Mouse (Mus musculus) limb, embryonic 10.5 days (tissue): ENCODE results near the gene Nle1. TPM values are rescaled to one million over a fixed set of nuclear protein-coding genes. Genes with fewer than 3 reads are reported as not detected.
"Not testable (repeated sequence)": the region's sequence is repeated elsewhere in the genome, so short reads cannot be mapped to it uniquely, and the experiment has no call there.

Source experiments
- DNase-seq: peaks from one replicate; pipeline ENCODE4 v3.0.0-alpha.2; 2017; ENCODE audit warnings: low spot score
- H3K27ac ChIP-seq: fragments of 300-500 bp; sonication (generic); 2 replicates; pipeline ENCODE4 v1.5.1; 2016; ENCODE audit warnings: mild to moderate bottlenecking
- H3K27me3 ChIP-seq: fragments of 300-500 bp; sonication (generic); 2 replicates; pipeline ENCODE4 v1.6.1; 2016; ENCODE audit warnings: low read depth, mild to moderate bottlenecking; ENCODE audit not compliant: poor library complexity, severe bottlenecking
- H3K36me3 ChIP-seq: fragments of 300-500 bp; sonication (generic); 2 replicates; pipeline ENCODE4 v1.6.1; 2016; ENCODE audit warnings: mild to moderate bottlenecking, moderate library complexity
- H3K4me1 ChIP-seq: fragments of 300-500 bp; sonication (generic); 2 replicates; pipeline ENCODE4 v1.6.1; 2016
- H3K4me3 ChIP-seq: fragments of 300-500 bp; sonication (generic); 2 replicates; pipeline ENCODE4 v1.5.1; 2016; ENCODE audit warnings: mild to moderate bottlenecking, moderate library complexity
- H3K9me3 ChIP-seq: fragments of 300-500 bp; sonication (generic); replicated peaks from 2 replicates; pipeline ENCODE4 v1.6.1; 2016; ENCODE audit warnings: mild to moderate bottlenecking
- WGBS: fragments of 180-500 bp; shearing (Covaris S2); methylation state at CpG from one replicate; pipeline ENCODE4 v1.1.7; 2016; 5-methylcytosine and 5-hydroxymethylcytosine counted together
- polyA plus RNA-seq: library from polyadenylated mRNA; unstranded; fragments of >200 nt; fragmentation: Nextera tagmentation; extraction: Ambion mirVana; gene quantifications from 2 replicates; pipeline ENCODE4 v1.2.1, GENCODE M21; 2016

The Nle1 gene
- polyA plus RNA-seq, 1 experiment from 2014 or later, result 55.3 TPM

DNA sequence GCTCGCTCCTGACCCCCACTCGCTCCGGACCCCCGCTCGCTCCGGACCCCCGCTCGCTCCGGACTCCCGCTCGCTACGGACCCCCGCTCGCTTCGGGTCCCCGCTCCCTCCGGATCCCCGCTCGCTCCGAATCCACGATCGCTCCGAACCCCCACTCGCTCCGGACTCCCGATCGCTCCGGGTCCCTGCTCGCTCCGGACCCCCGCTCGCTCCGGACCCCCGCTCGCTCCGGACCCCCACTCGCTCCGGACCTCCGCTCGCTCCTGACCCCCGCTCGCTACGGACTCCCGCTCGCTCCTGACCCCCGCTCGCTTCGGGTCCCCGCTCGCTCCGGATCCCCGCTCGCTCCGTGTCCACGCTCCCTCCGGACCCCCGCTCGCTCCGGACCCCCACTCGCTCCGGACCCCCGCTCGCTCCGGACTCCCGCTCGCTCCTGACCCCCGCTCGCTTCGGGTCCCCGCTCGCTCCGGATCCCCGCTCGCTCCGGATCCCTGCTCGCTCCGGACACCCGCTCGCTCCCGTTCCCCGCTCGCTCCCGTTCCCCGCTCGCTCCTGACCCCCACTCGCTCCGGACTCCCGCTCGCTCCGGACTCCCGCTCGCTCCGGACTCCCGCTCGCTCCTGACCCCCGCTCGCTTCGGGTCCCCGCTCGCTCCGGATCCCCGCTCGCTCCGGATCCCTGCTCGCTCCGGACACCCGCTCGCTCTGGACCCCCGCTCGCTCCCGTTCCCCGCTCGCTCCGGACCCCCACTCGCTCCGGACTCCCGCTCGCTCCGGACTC, 23.6 kb upstream of the Nle1 start:
- H3K27me3 ChIP-seq, result peaks cover 93% of the 10 kb centered on the region
- H3K36me3 ChIP-seq, H3K9me3 ChIP-seq, H3K27ac ChIP-seq, DNase-seq: not testable (repeated sequence)
- peak overlapping the region; percentile 51 for H3K4me3 ChIP-seq
- H3K4me1 ChIP-seq, result peaks cover 14% of the 10 kb centered on the region
- WGBS, result under 1% methylated on average over 119 of the region's 119 CpGs

DNA sequence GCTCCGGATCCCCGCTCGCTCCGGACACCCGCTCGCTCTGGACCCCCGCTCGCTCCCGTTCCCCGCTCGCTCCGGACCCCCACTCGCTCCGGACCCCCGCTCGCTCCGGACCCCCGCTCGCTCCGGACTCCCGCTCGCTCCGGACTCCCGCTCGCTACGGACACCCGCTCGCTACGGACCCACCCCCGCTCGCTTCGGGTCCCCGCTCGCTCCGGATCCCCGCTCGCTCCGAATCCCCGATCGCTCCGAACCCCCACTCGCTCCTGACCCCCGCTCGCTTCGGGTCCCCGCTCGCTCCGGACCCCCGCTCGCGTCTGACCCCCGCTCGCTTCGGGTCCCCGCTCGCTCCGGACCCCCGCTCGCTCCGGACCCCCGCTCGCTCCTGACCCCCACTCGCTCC, 22.9 kb upstream of the Nle1 start:
- not testable (repeated sequence) for DNase-seq, H3K27ac ChIP-seq
- under 1% methylated on average over 63 of the region's 63 CpGs for WGBS

DNA sequence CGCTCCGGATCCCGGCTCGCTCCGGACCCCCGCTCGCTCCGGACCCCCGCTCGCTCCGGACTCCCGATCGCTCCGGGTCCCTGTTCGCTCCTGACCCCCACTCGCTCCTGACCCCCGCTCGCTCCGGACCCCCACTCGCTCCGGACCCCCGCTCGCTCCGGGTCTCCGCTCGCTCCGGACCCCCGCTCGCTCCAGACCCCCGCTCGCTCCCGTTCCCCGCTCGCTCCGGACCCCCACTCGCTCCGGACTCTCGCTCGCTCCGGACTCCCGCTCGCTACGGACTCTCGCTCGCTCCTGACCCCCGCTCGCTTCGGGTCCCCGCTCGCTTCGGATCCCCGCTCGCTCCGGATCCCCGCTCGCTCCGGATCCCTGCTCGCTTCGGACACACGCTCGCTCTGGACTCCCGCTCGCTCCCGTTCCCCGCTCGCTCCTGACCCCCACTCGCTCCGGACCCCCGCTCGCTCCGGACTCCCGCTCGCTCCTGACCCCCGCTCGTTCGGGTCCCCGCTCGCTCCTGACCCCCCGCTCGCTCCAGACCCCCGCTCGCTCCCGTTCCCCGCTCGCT, 22.3 kb upstream of the Nle1 start:
- peaks cover 93% of the 10 kb centered on the region for H3K27me3 ChIP-seq

More for the DNA sequence above, 22.9 kb upstream of the Nle1 start:
- Histone ChIP-seq H3K4me3 (peak overlapping the region; percentile 51), H3K27me3 (peaks cover 93% of the 10 kb centered on the region), H3K4me1 (peaks cover 14% of the 10 kb centered on the region)
- H3K36me3 ChIP-seq, H3K9me3 ChIP-seq: not testable (repeated sequence)

GRCm38 (mm10) chr11:82929633-82929950, 21.4 kb upstream of the Nle1 start:
- WGBS, result 60% methylated on average over 3 of the region's 3 CpGs

More for the DNA sequence above, 22.3 kb upstream of the Nle1 start:
- H3K27ac ChIP-seq, DNase-seq, H3K9me3 ChIP-seq, H3K36me3 ChIP-seq: not testable (repeated sequence)
- WGBS, result 2% methylated on average over 84 of the region's 85 CpGs
- peaks cover 14% of the 10 kb centered on the region for H3K4me1 ChIP-seq
- peak overlapping the region; percentile 51 for H3K4me3 ChIP-seq

GRCm38 (mm10) chr11:82928897-82929632, 20.9 kb upstream of the Nle1 start:
- no peak for DNase-seq
- WGBS, result 32% methylated on average over 20 of the region's 20 CpGs

More at GRCm38 (mm10) chr11:82929633-82929950, 21.4 kb upstream of the Nle1 start:
- H3K27me3 ChIP-seq, result peaks cover 89% of the 10 kb centered on the region
- no peaks in the 10 kb centered on the region for H3K36me3 ChIP-seq
- peaks cover 14% of the 10 kb centered on the region for H3K4me1 ChIP-seq
- no peaks in the 10 kb centered on the region for H3K9me3 ChIP-seq
- no peak for DNase-seq
- H3K27ac ChIP-seq, result no peak overlapping the region
- H3K4me3 ChIP-seq, result no peak overlapping the region

DNA sequence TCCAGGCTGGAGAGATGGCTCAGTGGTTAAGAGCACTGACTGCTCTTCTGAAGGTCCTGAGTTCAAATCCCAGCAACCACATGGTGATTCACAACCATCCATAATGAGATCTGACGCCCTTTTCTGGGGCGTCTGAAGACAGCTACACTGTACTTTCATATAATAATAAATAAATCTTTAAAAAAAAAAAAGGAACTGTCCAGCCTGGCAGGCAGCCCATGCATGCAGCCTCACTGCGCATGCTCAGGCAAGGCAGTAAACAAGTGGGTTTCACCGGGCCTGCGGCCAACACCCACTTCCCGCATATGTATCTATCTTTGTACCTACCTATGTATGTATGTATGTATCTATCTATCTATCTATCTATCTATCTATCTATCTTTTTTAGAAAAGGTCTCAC, 15.7 kb upstream of the Nle1 start:
- not testable (repeated sequence) for H3K4me1 ChIP-seq, DNase-seq, H3K36me3 ChIP-seq, H3K4me3 ChIP-seq, H3K27ac ChIP-seq, H3K9me3 ChIP-seq
- peaks cover 71% of the 10 kb centered on the region for H3K27me3 ChIP-seq
- 90% methylated on average over 6 of the region's 6 CpGs for WGBS

More at GRCm38 (mm10) chr11:82928897-82929632, 20.9 kb upstream of the Nle1 start:
- H3K27ac ChIP-seq, result no peak overlapping the region
- H3K36me3 ChIP-seq, result no peaks in the 10 kb centered on the region
- H3K9me3 ChIP-seq, result no peaks in the 10 kb centered on the region
- peaks cover 14% of the 10 kb centered on the region for H3K4me1 ChIP-seq
- H3K27me3 ChIP-seq, result peaks cover 84% of the 10 kb centered on the region
- H3K4me3 ChIP-seq, result no peak overlapping the region

DNA sequence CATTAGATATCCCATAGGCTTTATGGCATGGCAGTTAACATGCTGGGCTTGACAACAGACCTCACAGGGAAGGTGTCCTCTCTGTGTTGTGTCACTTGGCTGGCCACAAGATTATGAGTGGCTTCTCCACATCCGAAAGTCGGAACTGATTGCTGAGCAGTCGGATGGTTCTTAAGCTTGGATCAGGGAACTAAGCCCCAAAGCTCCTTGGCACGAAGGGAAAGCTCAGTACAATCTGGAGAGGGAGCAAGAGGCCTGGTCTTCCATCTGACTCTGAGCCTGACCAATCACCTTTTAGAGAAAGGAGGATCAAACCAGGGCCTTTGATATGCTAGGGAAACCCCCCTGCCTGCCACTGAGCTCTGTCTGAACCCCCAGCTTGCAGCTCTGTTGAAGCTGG, 13.5 kb upstream of the Nle1 start:
- no peak for DNase-seq
- Histone ChIP-seq H3K4me3 (no peak overlapping the region), H3K36me3 (no peaks in the 10 kb centered on the region), H3K4me1 (no peaks in the 10 kb centered on the region), H3K9me3 (no peaks in the 10 kb centered on the region), H3K27me3 (peaks cover 60% of the 10 kb centered on the region), H3K27ac (no peak overlapping the region)
- whole genome bisulfite sequencing, result 75% methylated on average over 4 of the region's 4 CpGs

GRCm38 (mm10) chr11:82920768-82921167, 12.6 kb upstream of the Nle1 start:
- Histone ChIP-seq H3K4me1 (no peaks in the 10 kb centered on the region), H3K4me3 (no peak overlapping the region), H3K27ac (no peak overlapping the region), H3K9me3 (no peaks in the 10 kb centered on the region), H3K27me3 (peaks cover 52% of the 10 kb centered on the region), H3K36me3 (no peaks in the 10 kb centered on the region)
- 45% methylated on average over 10 of the region's 10 CpGs for WGBS
- DNase-seq, result no peak

GRCm38 (mm10) chr11:82914711-82915352, 6.6 kb upstream of the Nle1 start:
- DNase-seq, result peak; percentile 92
- Histone ChIP-seq H3K4me1 (no peaks in the 10 kb centered on the region), H3K4me3 (peak overlapping the region; percentile 27), H3K36me3 (no peaks in the 10 kb centered on the region), H3K27ac (no peak overlapping the region), H3K27me3 (peaks cover 46% of the 10 kb centered on the region), H3K9me3 (no peaks in the 10 kb centered on the region)
- 10% methylated on average over 16 of the region's 16 CpGs for WGBS

DNA sequence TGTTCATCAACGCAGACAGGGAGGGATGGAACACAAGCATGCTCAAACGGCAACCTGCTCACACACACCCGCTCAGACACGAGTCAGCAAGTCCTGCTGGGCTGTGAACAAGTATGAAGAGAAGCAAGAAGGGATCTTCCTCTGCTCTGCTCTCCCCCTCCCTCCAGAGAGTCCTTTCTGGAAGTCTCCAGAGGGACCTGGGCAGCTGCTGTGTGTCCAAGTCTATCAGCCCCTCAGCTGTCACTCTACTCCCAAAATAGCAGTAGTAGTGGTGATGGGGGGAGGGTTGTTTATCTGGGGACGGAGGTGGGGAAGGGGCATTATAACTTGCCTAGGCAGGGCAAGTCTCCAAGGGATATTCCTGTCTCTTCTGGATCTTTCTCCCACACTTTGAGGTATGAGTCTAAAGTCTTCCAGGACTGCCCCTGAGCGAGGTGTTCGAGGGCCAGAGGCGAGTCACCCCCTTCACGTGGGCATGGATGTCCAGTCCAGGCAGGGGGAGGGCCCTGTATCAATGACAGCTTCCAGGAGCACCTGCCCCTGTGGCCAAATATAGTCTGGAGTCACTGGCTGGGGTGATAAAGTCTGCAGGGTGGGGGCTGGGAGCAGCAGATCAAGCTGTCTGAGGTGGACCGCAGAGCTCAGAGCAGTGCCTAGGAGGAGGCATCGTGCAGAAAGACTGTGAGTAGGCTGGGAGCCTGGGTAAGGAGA, 2.6 kb upstream of the Nle1 start:
- Histone ChIP-seq H3K27me3 (peaks cover 32% of the 10 kb centered on the region; the same call in 1 of the 2 replicates), H3K36me3 (peaks cover 12% of the 10 kb centered on the region), H3K4me1 (peaks cover 16% of the 10 kb centered on the region), H3K4me3 (no peak overlapping the region), H3K9me3 (no peaks in the 10 kb centered on the region), H3K27ac (no peak overlapping the region)
- DNase-seq, result no peak
- WGBS, result 84% methylated on average over 11 of the region's 11 CpGs

DNA sequence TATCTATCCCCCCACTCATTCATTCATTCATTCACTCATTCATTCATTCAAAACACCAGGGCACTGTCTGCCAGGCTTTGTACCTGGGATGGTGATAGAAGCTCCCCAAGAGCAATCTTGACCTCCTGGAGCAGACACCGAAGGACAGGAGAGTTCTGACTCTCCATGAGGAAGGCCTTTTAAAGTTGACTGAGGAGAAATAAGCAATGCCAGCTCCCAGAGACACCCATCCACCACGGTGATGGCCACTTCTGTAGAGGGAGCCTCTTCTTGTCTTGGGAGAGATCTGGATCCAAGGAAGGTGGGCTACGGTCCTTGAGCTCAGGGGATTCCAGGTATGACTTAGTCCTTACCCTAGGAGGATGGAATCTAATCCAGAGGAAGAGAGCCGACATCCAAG, 2.0 kb upstream of the Nle1 start, which contains the start of gene Unc45b:
Gene Unc45b, plus strand, starts transcription at position 301 of the 400 bp plus-strand sequence.
- 86% methylated on average over 4 of the region's 4 CpGs for WGBS
- H3K9me3 ChIP-seq, result no peaks in the 10 kb centered on the region
- no peak within 1 kb of the TSS for H3K4me3 ChIP-seq
- H3K27ac ChIP-seq, result no peak within 1 kb of the TSS
- DNase-seq, result no peak
- H3K27me3 ChIP-seq, result peaks cover 32% of the 10 kb centered on the region; the same call in 1 of the 2 replicates
- H3K36me3 ChIP-seq, result peaks cover 18% of the 10 kb centered on the region
- H3K4me1 ChIP-seq, result peaks cover 16% of the 10 kb centered on the region

DNA sequence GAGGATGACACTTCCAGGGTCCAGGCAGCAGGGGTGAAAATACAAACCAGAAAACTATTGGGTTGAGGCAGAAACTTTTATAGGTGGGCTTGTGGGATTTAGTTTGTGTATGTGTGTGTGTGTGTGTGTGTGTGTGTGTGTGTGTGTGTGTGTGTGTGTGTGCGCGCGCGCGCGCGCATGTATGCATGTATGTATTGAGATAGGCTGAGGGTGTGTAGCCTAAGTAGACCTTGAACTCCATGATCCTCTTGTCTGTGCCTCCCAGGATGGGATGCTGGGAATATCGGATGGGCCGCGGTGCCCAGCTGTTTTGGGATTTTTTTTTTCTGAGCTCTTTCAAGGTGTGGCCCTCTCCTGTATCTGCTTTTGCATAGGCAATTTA, 388 bp upstream of the Nle1 start:
- peaks cover 27% of the 10 kb centered on the region; the same call in 1 of the 2 replicates for H3K27me3 ChIP-seq
- peak overlapping the region; percentile 91 for H3K4me3 ChIP-seq
- 54% methylated on average over 10 of the region's 10 CpGs for WGBS
- peaks cover 34% of the 10 kb centered on the region for H3K36me3 ChIP-seq
- H3K4me1 ChIP-seq, result peaks cover 16% of the 10 kb centered on the region
- no peak for DNase-seq
- H3K9me3 ChIP-seq, result no peaks in the 10 kb centered on the region
- peak overlapping the region; percentile 88 for H3K27ac ChIP-seq
